Mouse (Mus musculus): ENCODE measurements around the gene Gm10273. TPM values are rescaled to one million over a fixed set of nuclear protein-coding genes. Genes with fewer than 3 reads are reported as not detected.
"Not testable (repeated sequence)": the region's sequence is repeated elsewhere in the genome, so short reads cannot be mapped to it uniquely, and the experiment has no call there.

The Gm10273 gene
- polyA plus RNA-seq, 1 experiment from 2014 or later = not detected

DNA sequence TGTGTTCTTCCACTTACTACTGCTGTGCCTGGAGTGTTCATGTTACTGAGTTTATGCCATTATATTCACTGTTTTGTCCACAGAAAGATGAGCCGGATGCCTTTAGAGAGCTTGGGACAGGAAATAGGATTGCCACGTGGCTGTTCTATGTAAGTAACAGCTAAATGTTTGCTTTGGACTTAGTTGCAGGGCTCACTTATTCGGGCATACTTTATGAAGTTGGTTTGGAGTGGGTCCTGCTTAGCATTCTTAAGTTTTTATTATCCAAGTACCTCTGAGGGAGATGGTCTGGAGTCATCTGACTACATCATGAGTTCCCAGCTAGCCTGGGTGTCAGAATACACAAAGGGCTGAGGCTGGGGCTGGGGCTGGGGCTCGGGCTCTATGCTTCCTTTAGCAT lies 28.2 kb upstream of the Gm10273 start:
- Histone ChIP-seq H3K4me2 (replicated peaks) (no peak overlapping the region), H3K36me3 (peaks cover 89% of the 10 kb centered on the region), H3K27ac (replicated peaks) (0 out of 2 replicates have a peak overlapping the region, but pooled peaks have one; percentile 7), H3K9ac (no peak overlapping the region), H3K4me1 (no peaks in the 10 kb centered on the region), H3K27me3 (no peaks in the 10 kb centered on the region), H3K4me3 (replicated peaks) (no peak overlapping the region), H3K9me3 (replicated peaks) (no peaks in the 10 kb centered on the region)
- ATAC-seq (ENCODE audit: insufficient number of reproducible peaks, low FRiP score, low TSS enrichment, low read depth) = no peak
- WGBS = 78% methylated on average over 4 of the region's 4 CpGs

GRCm38 (mm10) chr10:59368729-59369128 lies 26.7 kb upstream of the Gm10273 start:
- Histone ChIP-seq H3K27me3 (no peaks in the 10 kb centered on the region), H3K36me3 (peaks cover 87% of the 10 kb centered on the region), H3K27ac (replicated peaks) (no peak overlapping the region), H3K4me3 (replicated peaks) (no peak overlapping the region), H3K4me1 (no peaks in the 10 kb centered on the region), H3K9ac (no peak overlapping the region), H3K9me3 (replicated peaks) (no peaks in the 10 kb centered on the region), H3K4me2 (replicated peaks) (no peak overlapping the region)
- 85% methylated on average over 8 of the region's 8 CpGs for WGBS
- ATAC-seq (ENCODE audit: insufficient number of reproducible peaks, low FRiP score, low TSS enrichment, low read depth) = no peak

DNA sequence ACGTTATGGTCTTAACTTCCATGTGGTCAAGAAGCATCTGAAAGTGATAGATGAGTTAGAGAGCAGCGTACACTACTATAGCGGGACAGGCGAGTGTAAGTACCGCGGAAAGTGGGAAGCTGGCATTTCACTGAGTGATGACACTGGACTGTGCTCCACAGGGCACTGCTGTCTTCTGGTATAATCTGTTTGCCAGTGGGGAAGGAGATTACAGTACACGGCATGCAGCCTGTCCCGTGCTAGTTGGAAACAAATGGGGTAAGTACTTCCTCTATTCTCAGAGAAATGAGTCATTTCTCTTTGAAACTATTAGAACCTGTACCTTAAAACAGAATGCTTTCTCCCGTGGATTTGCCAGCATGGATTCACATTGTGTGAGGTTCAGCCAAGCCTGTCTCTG lies 26.0 kb upstream of the Gm10273 start:
- H3K27me3 ChIP-seq = no peaks in the 10 kb centered on the region
- 88% methylated on average over 9 of the region's 9 CpGs for WGBS
- no peak overlapping the region for H3K4me2 ChIP-seq (replicated peaks)
- no peak overlapping the region for H3K4me3 ChIP-seq (replicated peaks)
- H3K27ac ChIP-seq (replicated peaks) = no peak overlapping the region
- no peaks in the 10 kb centered on the region for H3K9me3 ChIP-seq (replicated peaks)
- no peaks in the 10 kb centered on the region for H3K4me1 ChIP-seq
- no peak for ATAC-seq (ENCODE audit: insufficient number of reproducible peaks, low FRiP score, low TSS enrichment, low read depth)
- H3K36me3 ChIP-seq = peaks cover 86% of the 10 kb centered on the region
- H3K9ac ChIP-seq = no peak overlapping the region

- Histone ChIP-seq H3K4me3 (replicated peaks) (no peak overlapping the region), H3K27me3 (no peaks in the 10 kb centered on the region), H3K36me3 (peaks cover 14% of the 10 kb centered on the region), H3K9me3 (replicated peaks) (no peaks in the 10 kb centered on the region), H3K9ac (no peak overlapping the region), H3K4me2 (replicated peaks) (no peak overlapping the region), H3K27ac (replicated peaks) (no peak overlapping the region; the same call in 1 of the 2 replicates), H3K4me1 (no peaks in the 10 kb centered on the region)
- no peak for ATAC-seq (ENCODE audit: insufficient number of reproducible peaks, low FRiP score, low TSS enrichment, low read depth)
- 72% methylated on average over 10 of the region's 10 CpGs for WGBS
Observed at GRCm38 (mm10) chr10:59377906-59378305, 17.5 kb upstream of the Gm10273 start.

GRCm38 (mm10) chr10:59378728-59379127 lies 16.7 kb upstream of the Gm10273 start:
- H3K27ac ChIP-seq (replicated peaks) = no peak overlapping the region
- H3K36me3 ChIP-seq = peaks cover 9% of the 10 kb centered on the region
- H3K27me3 ChIP-seq = no peaks in the 10 kb centered on the region
- H3K4me1 ChIP-seq = no peaks in the 10 kb centered on the region
- H3K4me3 ChIP-seq (replicated peaks) = no peak overlapping the region
- 93% methylated on average over 4 of the region's 4 CpGs for WGBS
- H3K9ac ChIP-seq = no peak overlapping the region
- no peak for ATAC-seq (ENCODE audit: insufficient number of reproducible peaks, low FRiP score, low TSS enrichment, low read depth)
- no peaks in the 10 kb centered on the region for H3K9me3 ChIP-seq (replicated peaks)
- H3K4me2 ChIP-seq (replicated peaks) = no peak overlapping the region

DNA sequence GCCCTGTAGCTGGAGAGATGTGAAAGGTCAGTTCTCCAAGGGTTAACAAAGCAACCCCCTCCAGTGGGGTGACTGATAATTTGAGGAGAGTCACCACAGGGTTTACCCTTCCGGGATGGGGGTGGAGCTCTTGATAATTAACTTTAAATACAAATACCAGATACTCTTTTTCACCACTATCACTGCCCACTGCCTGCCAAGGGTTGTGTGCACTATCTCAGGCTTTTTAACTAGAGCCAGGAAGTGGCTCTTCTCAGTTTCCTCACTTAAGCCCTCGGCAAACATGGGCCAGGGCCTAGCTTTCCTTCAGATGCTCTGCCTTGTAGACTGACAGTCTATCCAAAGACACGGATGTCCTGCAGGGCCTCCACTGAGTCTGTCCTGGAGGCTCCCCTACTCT lies 15.5 kb upstream of the Gm10273 start:
- ATAC-seq (ENCODE audit: insufficient number of reproducible peaks, low FRiP score, low TSS enrichment, low read depth) = no peak

DNA sequence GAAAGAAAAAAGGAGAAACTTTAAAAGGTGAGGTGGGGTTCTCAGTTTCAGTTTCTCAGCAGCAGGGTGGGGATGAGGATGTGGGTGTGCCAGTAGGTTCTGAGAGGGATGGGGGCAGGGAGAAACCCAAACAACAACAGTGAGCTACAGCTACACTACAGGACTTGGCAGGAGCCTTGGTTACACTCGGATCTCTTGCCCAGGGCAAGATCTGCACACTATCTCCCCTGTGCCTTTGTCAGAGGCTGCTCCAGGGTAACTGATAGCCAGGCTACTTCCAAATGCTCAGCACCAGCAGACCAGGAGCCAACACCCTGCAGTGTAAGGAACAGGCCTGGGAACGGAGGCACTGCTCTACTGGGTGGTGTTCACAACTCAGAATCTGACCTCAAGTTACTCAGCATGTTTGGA lies 15.0 kb upstream of the Gm10273 start:
- H3K4me1 ChIP-seq = no peaks in the 10 kb centered on the region
- ATAC-seq (ENCODE audit: insufficient number of reproducible peaks, low FRiP score, low TSS enrichment, low read depth) = no peak
- 50% methylated on average over 2 of the region's 2 CpGs for WGBS
- H3K27me3 ChIP-seq = no peaks in the 10 kb centered on the region
- no peaks in the 10 kb centered on the region for H3K9me3 ChIP-seq (replicated peaks)
- no peak overlapping the region for H3K4me2 ChIP-seq (replicated peaks)
- no peaks in the 10 kb centered on the region for H3K36me3 ChIP-seq
- H3K4me3 ChIP-seq (replicated peaks) = no peak overlapping the region
- no peak overlapping the region for H3K9ac ChIP-seq
- H3K27ac ChIP-seq (replicated peaks) = no peak overlapping the region

More for the DNA sequence above, 15.5 kb upstream of the Gm10273 start:
- Histone ChIP-seq H3K36me3 (no peaks in the 10 kb centered on the region), H3K9me3 (replicated peaks) (no peaks in the 10 kb centered on the region), H3K4me2 (replicated peaks) (no peak overlapping the region), H3K9ac (no peak overlapping the region), H3K27me3 (no peaks in the 10 kb centered on the region), H3K4me1 (no peaks in the 10 kb centered on the region), H3K27ac (replicated peaks) (no peak overlapping the region), H3K4me3 (replicated peaks) (no peak overlapping the region)
- WGBS = 37% methylated on average over 3 of the region's 3 CpGs

DNA sequence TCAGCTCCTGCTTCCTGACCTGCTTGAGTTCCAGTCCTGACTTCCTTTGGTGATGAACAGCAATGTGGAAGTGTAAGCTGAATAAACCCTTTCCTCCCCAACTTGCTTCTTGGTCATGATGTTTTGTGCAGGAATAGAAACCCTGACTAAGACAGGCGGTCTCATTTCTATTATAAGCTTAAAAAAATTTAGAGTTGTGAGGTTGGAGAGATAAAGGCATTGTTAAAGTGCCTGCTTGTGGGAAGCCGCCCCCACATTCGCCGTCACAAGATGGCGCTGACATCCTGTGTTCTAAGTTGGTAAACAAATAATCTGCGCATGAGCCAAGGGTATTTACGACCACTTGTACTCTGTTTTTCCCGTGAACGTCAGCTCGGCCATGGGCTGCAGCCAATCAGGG lies 13.9 kb upstream of the Gm10273 start:
- WGBS = 84% methylated on average over 6 of the region's 10 CpGs

DNA sequence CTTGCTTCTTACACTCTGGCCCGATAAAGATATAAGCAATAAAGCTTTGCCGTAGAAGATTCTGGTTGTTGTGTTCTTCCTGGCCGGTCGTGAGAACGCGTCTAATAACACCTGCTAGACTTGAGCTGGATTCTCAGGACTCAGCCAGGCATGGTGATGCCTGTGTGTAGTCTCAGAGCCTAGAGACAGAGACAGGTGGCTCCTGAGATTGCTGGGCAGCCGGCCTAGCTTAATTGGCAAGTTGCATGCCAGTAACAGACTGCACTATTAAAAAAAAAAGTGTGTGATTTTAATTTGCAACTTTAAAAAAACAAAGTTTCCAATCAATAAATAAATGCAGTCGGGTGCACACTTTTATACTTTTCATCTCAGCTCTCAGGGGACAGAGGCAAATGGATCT lies 8.5 kb upstream of the Gm10273 start:
- Histone ChIP-seq H3K4me3 (replicated peaks) (no peak overlapping the region), H3K27ac (replicated peaks) (no peak overlapping the region), H3K4me1 (no peaks in the 10 kb centered on the region), H3K9ac (no peak overlapping the region), H3K9me3 (replicated peaks) (0 out of 2 replicates have a peak, but pooled peaks cover 7% of the 10 kb centered on the region), H3K27me3 (no peaks in the 10 kb centered on the region), H3K4me2 (replicated peaks) (no peak overlapping the region), H3K36me3 (no peaks in the 10 kb centered on the region)
- no peak for ATAC-seq (ENCODE audit: insufficient number of reproducible peaks, low FRiP score, low TSS enrichment, low read depth)
- 85% methylated on average over 8 of the region's 8 CpGs for WGBS

More for the DNA sequence above, 13.9 kb upstream of the Gm10273 start:
- not testable (repeated sequence) for H3K4me1 ChIP-seq; H3K36me3 ChIP-seq; H3K27me3 ChIP-seq; H3K4me3 ChIP-seq (replicated peaks); H3K9ac ChIP-seq; ATAC-seq (ENCODE audit: insufficient number of reproducible peaks, low FRiP score, low TSS enrichment, low read depth); H3K9me3 ChIP-seq (replicated peaks); H3K4me2 ChIP-seq (replicated peaks); H3K27ac ChIP-seq (replicated peaks)

GRCm38 (mm10) chr10:59389652-59390051 lies 5.8 kb upstream of the Gm10273 start:
- no peak overlapping the region for H3K27ac ChIP-seq (replicated peaks)
- H3K9me3 ChIP-seq (replicated peaks) = 0 out of 2 replicates have a peak, but pooled peaks cover 7% of the 10 kb centered on the region
- H3K4me3 ChIP-seq (replicated peaks) = no peak overlapping the region
- H3K27me3 ChIP-seq = no peaks in the 10 kb centered on the region
- H3K9ac ChIP-seq = no peak overlapping the region
- no peaks in the 10 kb centered on the region for H3K4me1 ChIP-seq
- no peak overlapping the region for H3K4me2 ChIP-seq (replicated peaks)
- H3K36me3 ChIP-seq = no peaks in the 10 kb centered on the region
- ATAC-seq (ENCODE audit: insufficient number of reproducible peaks, low FRiP score, low TSS enrichment, low read depth) = no peak
- whole genome bisulfite sequencing = over 99% methylated on average over 3 of the region's 3 CpGs

- H3K36me3 ChIP-seq = no peaks in the 10 kb centered on the region
- WGBS = 58% methylated on average over 4 of the region's 4 CpGs
- ATAC-seq (ENCODE audit: insufficient number of reproducible peaks, low FRiP score, low TSS enrichment, low read depth) = no peak
- no peak overlapping the region for H3K27ac ChIP-seq (replicated peaks)
- no peak overlapping the region for H3K9ac ChIP-seq
- no peak overlapping the region for H3K4me3 ChIP-seq (replicated peaks)
- H3K9me3 ChIP-seq (replicated peaks) = 0 out of 2 replicates have a peak, but pooled peaks cover 7% of the 10 kb centered on the region
- H3K4me1 ChIP-seq = no peaks in the 10 kb centered on the region
- H3K27me3 ChIP-seq = no peaks in the 10 kb centered on the region
- H3K4me2 ChIP-seq (replicated peaks) = no peak overlapping the region
Observed at GRCm38 (mm10) chr10:59391907-59392306, 3.5 kb upstream of the Gm10273 start.

DNA sequence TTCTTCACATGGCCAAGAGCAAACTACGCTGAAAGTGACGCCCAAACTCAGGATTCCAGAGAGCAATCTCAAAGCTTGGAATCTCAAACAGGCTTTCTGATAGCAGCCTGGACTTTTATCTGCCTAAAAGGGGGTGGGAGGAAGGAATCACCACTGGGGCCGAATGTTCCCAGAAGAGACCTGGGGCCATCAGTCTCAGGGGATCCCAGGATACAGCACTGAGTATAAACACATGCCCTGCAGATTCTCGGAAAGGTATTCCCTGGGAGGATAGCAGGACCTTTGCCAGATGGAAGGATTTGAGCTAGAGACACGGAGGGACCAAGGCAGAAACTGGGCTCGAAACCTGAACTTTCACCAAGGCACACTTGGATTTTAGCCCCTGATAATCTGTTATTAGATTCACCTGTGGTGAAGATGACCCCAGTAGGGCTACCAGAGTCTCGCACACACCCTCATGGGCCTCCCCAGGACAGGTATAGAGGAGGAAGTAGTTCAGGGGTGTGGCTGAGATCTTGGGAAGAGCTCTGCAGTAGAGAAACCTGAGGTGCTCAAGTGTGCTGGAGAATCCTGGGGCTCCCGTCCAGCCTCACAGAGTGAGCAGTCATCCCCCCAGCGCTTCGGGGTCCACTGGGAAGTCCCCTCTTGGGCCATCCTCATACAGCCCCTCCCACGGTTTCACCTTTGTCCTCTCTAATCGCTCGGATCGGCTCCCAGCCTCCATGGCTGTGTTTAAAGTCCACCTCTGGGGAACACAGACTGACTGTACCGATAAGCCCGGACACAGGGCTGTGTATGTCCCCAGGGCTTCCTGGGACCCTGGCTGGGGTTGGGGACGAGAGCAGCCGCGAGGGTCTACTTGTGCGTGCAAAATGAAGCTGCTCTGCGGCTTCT lies 7.7 kb downstream of the Gm10273 start, which contains the start of gene Pla2g12b:
TSS of gene Pla2g12b (plus strand) at position 762 of the 894 bp plus-strand sequence.
- Histone ChIP-seq H3K36me3 (no peaks in the 10 kb centered on the region), H3K9ac (no peak within 1 kb of the TSS), H3K4me3 (replicated peaks) (no peak within 1 kb of the TSS), H3K27me3 (no peaks in the 10 kb centered on the region), H3K9me3 (replicated peaks) (no peaks in the 10 kb centered on the region), H3K4me2 (replicated peaks) (no peak within 1 kb of the TSS), H3K27ac (replicated peaks) (no peak within 1 kb of the TSS), H3K4me1 (no peaks in the 10 kb centered on the region)
- ATAC-seq (ENCODE audit: insufficient number of reproducible peaks, low FRiP score, low TSS enrichment, low read depth) = no peak
- 60% methylated on average over 21 of the region's 21 CpGs for WGBS

All from embryonic facial prominence, embryonic 15.5 days (tissue).